Mouse (Mus musculus): ENCODE measurements around the gene Mipol1.

DNA sequence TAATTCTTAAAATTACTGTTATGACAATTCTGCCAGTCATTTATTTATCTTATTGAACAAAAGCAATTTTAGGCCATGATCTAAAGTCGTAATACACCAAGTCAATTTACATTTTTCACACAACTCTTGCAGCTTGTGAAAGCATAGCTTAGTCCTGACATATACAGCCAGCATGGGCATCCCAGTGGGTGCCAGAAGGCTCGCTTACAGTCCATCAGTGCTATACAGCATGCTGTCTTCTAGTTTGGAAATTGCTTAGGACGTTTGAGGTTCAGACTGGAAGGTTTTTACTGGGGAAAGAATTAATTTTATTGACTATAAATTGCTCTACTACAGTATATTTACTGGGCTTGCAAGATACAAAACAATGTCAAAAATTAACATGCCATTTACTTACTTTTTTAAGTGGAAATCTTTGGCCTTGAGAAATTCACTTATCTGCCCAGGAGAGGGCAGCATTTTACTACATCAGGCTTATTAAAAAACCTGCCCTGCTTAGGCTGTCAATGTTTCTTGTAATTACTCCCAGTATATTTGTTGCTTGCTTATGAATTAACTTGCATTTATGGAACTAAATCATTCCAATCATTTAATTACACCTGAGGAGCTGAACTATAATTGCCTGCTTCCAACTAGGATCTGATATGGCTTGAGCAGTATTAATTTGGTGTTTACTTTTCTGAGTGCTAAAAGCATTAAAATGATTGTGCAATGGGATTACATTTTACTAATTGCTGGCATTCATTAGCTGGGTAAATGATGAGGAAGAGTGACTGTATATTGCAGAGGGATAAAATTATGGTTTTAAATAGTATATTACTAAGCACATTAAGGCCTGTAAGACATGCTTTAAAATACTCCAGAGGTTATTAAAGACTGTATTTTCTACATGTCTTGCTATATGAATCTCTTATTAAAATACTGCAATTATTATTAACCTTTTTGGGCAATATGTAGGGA lies 51.2 kb downstream of the Mipol1 start:
- TF ChIP-seq POLR2A (IDR thresholded peaks at IDR 0.05; ENCODE audit: borderline replicate concordance, extremely low read depth, insufficient read depth, insufficient read length, poor library complexity, severe bottlenecking), result no peak
- TF ChIP-seq CTCF (IDR thresholded peaks at IDR 0.05; ENCODE audit: borderline replicate concordance, extremely low read depth, insufficient read depth, insufficient read length), result no peak; the same call in 1 of the 2 replicates

All from brain, embryonic 14.5 days (tissue).